Mouse (Mus musculus): ENCODE data around the gene Slc25a48. TPM values are rescaled to one million over a fixed set of nuclear protein-coding genes. Genes with fewer than 3 reads are reported as not detected.

Slc25a48 gene
- polyA plus RNA-seq, 1 experiment from 2014 or later: 0.05 TPM

DNA sequence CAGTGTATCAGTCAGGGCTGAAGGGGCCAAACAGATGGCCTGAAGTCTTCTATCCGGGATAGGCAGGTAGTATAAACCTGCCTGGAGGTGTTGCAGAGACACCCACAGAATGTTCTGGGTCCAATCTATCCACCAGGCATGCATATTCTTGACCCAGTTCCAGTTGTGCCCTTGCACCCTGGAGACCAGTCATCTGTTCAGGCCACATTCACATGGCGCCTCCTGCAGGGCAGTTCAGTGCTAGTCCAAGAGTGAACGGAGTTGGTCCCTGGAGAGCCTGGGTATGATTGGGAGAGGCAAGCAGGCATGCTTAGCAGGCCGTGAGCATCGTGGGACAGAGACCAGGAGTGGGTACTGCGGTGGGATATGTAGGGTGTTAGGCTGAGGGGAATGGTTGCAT lies 39.9 kb downstream of the Slc25a48 start:
- Histone ChIP-seq H3K27me3 (replicated peaks) (peaks cover 16% of the 10 kb centered on the region; the same call in 1 of the 2 replicates), H3K4me3 (no peak overlapping the region), H3K4me1 (peaks cover 11% of the 10 kb centered on the region), H3K4me2 (no peak overlapping the region), H3K36me3 (no peaks in the 10 kb centered on the region), H3K9ac (no peak overlapping the region), H3K27ac (replicated peaks) (no peak overlapping the region), H3K9me3 (no peaks in the 10 kb centered on the region)
- WGBS: 73% methylated on average over 6 of the region's 6 CpGs
- no peak for ATAC-seq (ENCODE audit: extremely low read depth, insufficient number of reproducible peaks, low FRiP score, low TSS enrichment)

DNA sequence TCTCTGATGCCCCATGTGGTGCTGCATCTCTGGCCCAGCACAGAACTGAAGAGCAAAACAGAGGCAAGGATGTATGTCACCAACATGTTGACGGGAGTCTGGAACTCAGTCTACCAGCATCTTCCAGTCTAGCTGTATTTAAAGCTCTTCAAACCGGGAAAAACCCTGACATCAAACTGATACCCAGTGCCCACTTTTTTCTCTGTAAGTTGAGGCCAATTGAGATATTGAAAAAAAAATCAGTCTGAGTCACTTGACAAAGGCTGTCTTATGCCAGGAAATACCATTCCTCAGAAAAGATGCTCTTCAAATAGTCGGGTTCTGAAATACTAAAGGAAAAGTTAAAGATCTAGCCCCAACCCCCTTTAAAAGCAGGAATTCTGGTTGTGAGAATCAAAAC lies 44.0 kb downstream of the Slc25a48 start, which contains the start of gene Il9:
Gene Il9 (minus strand): TSS at position 101 of the 400 bp plus-strand sequence.
- ATAC-seq (ENCODE audit: extremely low read depth, insufficient number of reproducible peaks, low FRiP score, low TSS enrichment): no peak
- WGBS: 57% methylated on average over 3 of the region's 3 CpGs
- Histone ChIP-seq H3K27me3 (replicated peaks) (no peaks in the 10 kb centered on the region), H3K4me3 (no peak within 1 kb of the TSS), H3K9ac (no peak within 1 kb of the TSS), H3K4me1 (peaks cover 9% of the 10 kb centered on the region), H3K36me3 (no peaks in the 10 kb centered on the region), H3K9me3 (no peaks in the 10 kb centered on the region), H3K27ac (replicated peaks) (no peak within 1 kb of the TSS), H3K4me2 (no peak within 1 kb of the TSS)

DNA sequence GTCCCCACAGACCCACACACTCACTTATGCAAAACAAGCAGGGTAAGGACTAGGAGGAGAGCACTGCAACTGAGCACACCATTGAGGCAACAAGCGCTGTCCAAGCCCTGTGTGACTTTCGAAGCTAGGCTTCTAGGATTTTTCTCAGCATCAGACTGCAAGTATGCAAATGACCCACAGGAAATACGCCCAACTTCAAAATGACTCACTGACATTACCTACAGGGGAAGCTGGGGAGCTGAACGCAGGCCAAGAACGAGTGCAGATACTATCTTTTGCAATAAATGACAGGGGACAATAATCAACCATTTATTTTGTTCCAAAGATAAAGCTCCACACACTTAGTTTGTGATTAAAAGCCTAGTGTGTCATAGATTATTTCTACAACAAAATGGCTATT lies 49.9 kb downstream of the Slc25a48 start:
- H3K4me1 ChIP-seq: no peaks in the 10 kb centered on the region
- H3K9me3 ChIP-seq: no peaks in the 10 kb centered on the region
- no peak overlapping the region for H3K9ac ChIP-seq
- H3K27me3 ChIP-seq (replicated peaks): no peaks in the 10 kb centered on the region
- no peaks in the 10 kb centered on the region for H3K36me3 ChIP-seq
- H3K27ac ChIP-seq (replicated peaks): no peak overlapping the region
- no peak for ATAC-seq (ENCODE audit: extremely low read depth, insufficient number of reproducible peaks, low FRiP score, low TSS enrichment)
- no peak overlapping the region for H3K4me2 ChIP-seq
- 60% methylated on average over 5 of the region's 5 CpGs for WGBS
- no peak overlapping the region for H3K4me3 ChIP-seq

DNA sequence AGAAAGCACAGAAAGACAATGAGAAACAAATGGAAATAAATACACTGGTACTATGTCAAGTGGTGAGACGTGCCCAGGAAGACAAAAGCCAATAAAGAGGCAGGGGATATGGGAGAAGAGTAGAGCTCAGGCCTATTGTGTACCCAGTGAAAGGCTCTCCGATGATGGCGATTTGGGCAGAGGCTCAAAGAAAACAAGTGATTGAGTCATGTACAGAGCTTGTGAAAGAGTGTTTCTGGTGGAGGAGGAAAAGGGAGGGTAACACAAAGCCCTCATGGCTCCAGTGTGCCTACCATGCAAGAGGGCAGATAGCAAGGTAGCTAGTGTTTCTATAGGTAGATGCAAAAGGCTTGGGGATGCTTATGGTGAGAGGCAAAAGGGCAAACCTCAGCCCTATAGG lies 56.3 kb downstream of the Slc25a48 start:
- Histone ChIP-seq H3K4me2 (no peak overlapping the region), H3K27ac (replicated peaks) (no peak overlapping the region), H3K36me3 (no peaks in the 10 kb centered on the region), H3K9me3 (peaks cover 4% of the 10 kb centered on the region; the same call in 1 of the 2 replicates), H3K27me3 (replicated peaks) (no peaks in the 10 kb centered on the region), H3K4me1 (no peaks in the 10 kb centered on the region), H3K4me3 (no peak overlapping the region), H3K9ac (no peak overlapping the region)
- no peak for ATAC-seq (ENCODE audit: extremely low read depth, insufficient number of reproducible peaks, low FRiP score, low TSS enrichment)
- 60% methylated on average over 3 of the region's 3 CpGs for WGBS

DNA sequence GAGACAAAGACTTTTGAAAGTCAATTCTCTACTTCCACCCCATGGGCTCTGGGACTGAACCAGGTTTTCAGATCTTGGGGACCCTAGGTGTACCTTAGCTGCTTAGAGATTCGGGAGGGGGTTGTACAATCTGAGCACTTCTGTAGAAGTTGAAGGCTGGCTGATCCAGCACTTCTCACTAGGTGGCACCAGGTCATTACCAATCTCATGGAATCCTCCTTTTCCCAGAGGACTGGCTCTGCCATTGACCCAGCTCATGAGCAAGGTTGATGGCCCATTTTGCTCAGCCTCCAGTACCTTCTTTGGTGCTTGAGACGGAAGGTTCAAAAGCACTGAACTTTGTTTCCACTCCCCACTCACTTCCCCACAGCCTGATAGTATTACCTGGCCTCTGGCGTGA lies 62.0 kb downstream of the Slc25a48 start:
- Histone ChIP-seq H3K36me3 (no peaks in the 10 kb centered on the region), H3K27ac (replicated peaks) (no peak overlapping the region), H3K4me1 (no peaks in the 10 kb centered on the region), H3K9me3 (peaks cover 4% of the 10 kb centered on the region; the same call in 1 of the 2 replicates), H3K4me3 (no peak overlapping the region), H3K9ac (no peak overlapping the region), H3K27me3 (replicated peaks) (0 out of 2 replicates have a peak, but pooled peaks cover 3% of the 10 kb centered on the region), H3K4me2 (no peak overlapping the region)
- no peak for ATAC-seq (ENCODE audit: extremely low read depth, insufficient number of reproducible peaks, low FRiP score, low TSS enrichment)
- WGBS: 55% methylated on average over 3 of the region's 3 CpGs

DNA sequence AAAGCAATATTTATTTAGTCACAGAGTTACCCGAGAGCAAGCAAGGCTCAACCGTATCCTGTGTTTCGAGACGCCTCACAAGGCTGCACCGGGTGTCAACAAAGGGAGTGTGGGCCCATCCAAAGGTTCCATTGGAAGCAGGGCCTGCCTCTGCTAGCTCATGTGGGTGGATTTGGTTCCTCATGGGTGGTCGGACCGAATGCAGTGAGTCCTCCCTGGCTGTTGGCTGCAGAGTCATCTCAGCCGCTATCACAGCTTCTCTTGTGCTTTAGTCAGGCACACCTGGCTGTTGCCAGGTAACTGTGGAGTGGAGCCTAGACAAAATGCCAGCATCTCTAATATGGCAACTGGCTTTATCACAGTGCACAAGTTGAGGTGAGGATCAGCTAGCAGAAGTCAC lies 62.5 kb downstream of the Slc25a48 start:
- H3K9ac ChIP-seq: no peak overlapping the region
- no peaks in the 10 kb centered on the region for H3K4me1 ChIP-seq
- H3K4me3 ChIP-seq: no peak overlapping the region
- 78% methylated on average over 8 of the region's 8 CpGs for WGBS
- H3K27me3 ChIP-seq (replicated peaks): 0 out of 2 replicates have a peak, but pooled peaks cover 3% of the 10 kb centered on the region
- no peak overlapping the region for H3K27ac ChIP-seq (replicated peaks)
- ATAC-seq (ENCODE audit: extremely low read depth, insufficient number of reproducible peaks, low FRiP score, low TSS enrichment): no peak
- peaks cover 4% of the 10 kb centered on the region; the same call in 1 of the 2 replicates for H3K9me3 ChIP-seq
- no peaks in the 10 kb centered on the region for H3K36me3 ChIP-seq
- H3K4me2 ChIP-seq: no peak overlapping the region

DNA sequence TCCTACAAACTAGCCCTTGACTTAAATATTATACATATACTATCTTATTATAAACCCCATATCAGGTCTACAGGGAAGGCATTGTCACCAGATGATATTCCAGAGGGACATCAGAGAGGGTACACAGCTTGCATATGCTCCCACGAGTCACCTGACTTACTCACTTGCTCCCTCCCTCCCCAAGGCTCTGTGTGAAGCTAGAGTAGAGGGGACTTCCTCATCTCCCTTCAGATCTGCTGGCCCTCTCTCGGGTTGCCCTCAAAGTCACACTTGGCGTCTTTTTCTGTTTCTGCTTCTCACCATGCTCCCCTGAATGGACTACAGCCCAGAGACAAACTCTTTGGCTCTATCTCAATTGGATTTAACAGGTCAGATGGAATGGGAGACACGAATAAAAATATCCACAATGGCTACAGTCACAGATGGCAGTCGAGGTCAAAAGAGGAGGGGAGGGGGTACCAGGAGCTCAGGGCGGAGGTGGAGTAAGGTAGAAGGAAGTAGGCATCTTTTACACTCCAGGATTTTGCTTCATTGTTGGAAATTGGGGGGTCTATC lies 63.8 kb downstream of the Slc25a48 start:
- Histone ChIP-seq H3K9me3 (peaks cover 4% of the 10 kb centered on the region; the same call in 1 of the 2 replicates), H3K27me3 (replicated peaks) (0 out of 2 replicates have a peak, but pooled peaks cover 3% of the 10 kb centered on the region), H3K27ac (replicated peaks) (no peak overlapping the region), H3K4me2 (no peak overlapping the region), H3K4me1 (no peaks in the 10 kb centered on the region), H3K4me3 (no peak overlapping the region), H3K36me3 (no peaks in the 10 kb centered on the region), H3K9ac (no peak overlapping the region)
- WGBS: 53% methylated on average over 6 of the region's 6 CpGs
- no peak for ATAC-seq (ENCODE audit: extremely low read depth, insufficient number of reproducible peaks, low FRiP score, low TSS enrichment)

DNA sequence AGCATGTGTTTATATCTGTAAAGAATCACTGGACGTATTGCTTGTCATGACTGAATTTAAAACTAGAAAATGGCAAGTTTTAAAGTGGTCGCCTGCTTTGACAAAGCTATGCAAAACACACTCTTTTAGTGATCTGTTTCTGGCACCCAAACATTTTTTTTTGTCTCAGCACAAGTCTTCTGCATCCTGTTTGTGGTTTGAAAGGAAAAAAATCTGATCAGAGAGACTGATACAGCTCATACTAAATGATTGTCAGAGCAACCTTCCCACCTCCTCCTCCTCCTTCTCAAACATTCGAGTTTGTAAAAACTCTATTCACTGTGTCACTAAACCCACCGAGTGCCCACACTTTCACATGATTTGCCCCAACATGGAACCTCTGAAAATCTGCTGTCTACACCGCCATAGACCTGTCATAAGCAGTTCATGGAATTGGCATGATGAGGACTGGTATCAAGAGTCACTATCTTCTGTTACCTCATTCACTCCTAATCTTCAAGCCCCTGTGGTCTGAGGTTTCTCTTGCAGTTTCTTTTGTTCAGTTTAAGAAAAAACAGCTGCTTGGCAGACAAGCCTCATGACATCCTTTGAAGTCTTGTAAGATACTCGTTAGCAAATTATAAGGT lies 68.8 kb downstream of the Slc25a48 start:
- 66% methylated on average over 6 of the region's 6 CpGs for WGBS

DNA sequence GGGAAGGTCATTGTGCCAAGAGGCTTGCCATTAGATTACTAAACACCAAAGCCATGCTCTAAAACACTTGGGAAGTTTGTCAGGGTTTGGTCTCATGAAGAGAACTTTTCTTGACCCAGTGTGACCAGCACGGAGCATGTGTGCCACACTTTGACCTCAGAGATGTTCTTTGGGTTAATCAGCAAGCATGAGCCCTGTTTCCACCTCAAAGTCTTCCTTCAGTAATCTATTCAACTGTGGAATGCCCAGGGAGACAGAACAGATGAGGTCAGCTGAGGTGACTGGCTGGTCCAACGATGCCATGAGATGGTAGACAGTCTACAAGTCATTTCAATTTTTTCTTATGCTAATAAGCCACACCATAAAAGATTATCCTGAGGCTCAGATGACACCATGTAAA lies 71.6 kb downstream of the Slc25a48 start:
- Histone ChIP-seq H3K4me2 (no peak overlapping the region), H3K27ac (replicated peaks) (no peak overlapping the region), H3K4me3 (no peak overlapping the region), H3K9ac (no peak overlapping the region), H3K27me3 (replicated peaks) (no peaks in the 10 kb centered on the region), H3K36me3 (no peaks in the 10 kb centered on the region), H3K4me1 (no peaks in the 10 kb centered on the region), H3K9me3 (no peaks in the 10 kb centered on the region)
- WGBS: 77% methylated on average over 2 of the region's 2 CpGs
- no peak for ATAC-seq (ENCODE audit: extremely low read depth, insufficient number of reproducible peaks, low FRiP score, low TSS enrichment)

More for the DNA sequence above, 68.8 kb downstream of the Slc25a48 start:
- no peak for ATAC-seq (ENCODE audit: extremely low read depth, insufficient number of reproducible peaks, low FRiP score, low TSS enrichment)
- Histone ChIP-seq H3K9ac (no peak overlapping the region), H3K36me3 (no peaks in the 10 kb centered on the region), H3K4me1 (no peaks in the 10 kb centered on the region), H3K27me3 (replicated peaks) (0 out of 2 replicates have a peak, but pooled peaks cover 3% of the 10 kb centered on the region), H3K9me3 (no peaks in the 10 kb centered on the region), H3K4me3 (no peak overlapping the region), H3K27ac (replicated peaks) (no peak overlapping the region), H3K4me2 (no peak overlapping the region)

DNA sequence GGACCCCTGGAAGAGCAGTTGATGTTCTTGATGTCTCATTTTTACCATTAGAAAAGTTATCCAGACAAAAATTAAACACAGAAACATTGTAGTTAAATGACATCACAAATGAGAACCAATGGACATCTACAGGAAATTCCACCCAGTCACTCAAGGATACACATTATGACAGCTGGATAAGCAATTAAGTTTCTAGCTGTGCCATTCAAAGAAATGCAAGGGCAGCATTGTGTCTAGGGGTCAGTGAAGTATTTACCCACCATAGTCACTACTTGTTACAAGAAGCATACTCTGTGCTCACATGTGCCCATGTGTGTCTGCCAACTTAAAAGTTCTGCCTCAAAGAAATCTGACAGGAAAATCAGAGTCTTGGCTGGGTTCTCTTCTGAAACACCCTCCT lies 75.4 kb downstream of the Slc25a48 start:
- no peak for ATAC-seq (ENCODE audit: extremely low read depth, insufficient number of reproducible peaks, low FRiP score, low TSS enrichment)
- Histone ChIP-seq H3K9ac (no peak overlapping the region), H3K4me2 (no peak overlapping the region), H3K27me3 (replicated peaks) (no peaks in the 10 kb centered on the region), H3K36me3 (no peaks in the 10 kb centered on the region), H3K9me3 (no peaks in the 10 kb centered on the region), H3K4me1 (no peaks in the 10 kb centered on the region), H3K4me3 (no peak overlapping the region), H3K27ac (replicated peaks) (no peak overlapping the region)

DNA sequence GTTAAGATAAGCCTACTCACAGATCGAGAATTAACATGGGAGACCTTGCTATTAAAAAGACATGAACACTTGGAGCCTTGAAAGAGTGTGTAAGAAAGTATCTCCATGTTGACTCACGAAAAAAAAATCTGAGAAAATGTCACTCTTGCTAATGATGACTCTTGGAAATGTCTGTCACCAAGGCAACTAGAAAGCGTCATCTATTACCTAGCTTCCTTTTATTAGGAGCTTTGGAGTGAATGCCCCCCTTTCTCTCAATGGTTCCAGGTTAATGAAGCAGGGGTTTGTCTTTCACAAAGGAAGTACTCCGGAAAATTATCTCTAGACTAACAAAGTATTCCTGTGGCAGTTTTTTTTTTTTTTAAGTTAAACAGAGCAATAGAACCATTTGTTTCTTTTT lies 78.2 kb downstream of the Slc25a48 start:
- no peak overlapping the region for H3K4me3 ChIP-seq
- no peak for ATAC-seq (ENCODE audit: extremely low read depth, insufficient number of reproducible peaks, low FRiP score, low TSS enrichment)
- no peaks in the 10 kb centered on the region for H3K9me3 ChIP-seq
- H3K27me3 ChIP-seq (replicated peaks): no peaks in the 10 kb centered on the region
- WGBS: 60% methylated on average over 4 of the region's 4 CpGs
- H3K4me1 ChIP-seq: no peaks in the 10 kb centered on the region
- H3K4me2 ChIP-seq: no peak overlapping the region
- no peaks in the 10 kb centered on the region for H3K36me3 ChIP-seq
- no peak overlapping the region for H3K27ac ChIP-seq (replicated peaks)
- H3K9ac ChIP-seq: no peak overlapping the region

DNA sequence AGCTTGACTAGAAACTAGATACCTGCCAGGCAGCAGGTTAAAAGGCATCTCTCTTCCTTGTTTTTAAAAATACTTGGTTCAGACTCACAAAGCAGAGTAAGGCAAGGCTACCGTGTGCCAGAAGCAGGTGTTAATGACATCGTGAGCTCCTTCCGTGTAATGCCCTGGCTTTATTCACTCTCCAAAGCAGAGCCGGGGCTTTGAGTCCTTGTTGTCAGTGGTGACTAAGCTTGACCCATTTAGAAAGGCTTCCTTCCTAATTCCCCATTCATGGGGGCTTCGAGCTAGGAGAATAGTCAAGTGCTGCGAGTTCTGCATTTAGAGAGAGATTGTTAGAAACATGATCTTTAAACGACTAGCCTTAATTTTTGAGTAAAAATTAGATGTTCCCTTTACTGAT lies 78.7 kb downstream of the Slc25a48 start:
- Histone ChIP-seq H3K36me3 (no peaks in the 10 kb centered on the region), H3K27me3 (replicated peaks) (no peaks in the 10 kb centered on the region), H3K9me3 (no peaks in the 10 kb centered on the region), H3K27ac (replicated peaks) (no peak overlapping the region), H3K4me3 (no peak overlapping the region), H3K4me2 (no peak overlapping the region), H3K4me1 (no peaks in the 10 kb centered on the region), H3K9ac (no peak overlapping the region)
- no peak for ATAC-seq (ENCODE audit: extremely low read depth, insufficient number of reproducible peaks, low FRiP score, low TSS enrichment)
- WGBS: 47% methylated on average over 7 of the region's 7 CpGs
